Mouse (Mus musculus) layer of hippocampus, postnatal 14 days (tissue): Measurements from ENCODE around the gene Grk4. TPM values are rescaled to one million over a fixed set of nuclear protein-coding genes. Genes with fewer than 3 reads are reported as not detected.
"Not testable (repeated sequence)": the region's sequence is repeated elsewhere in the genome, so short reads cannot be mapped to it uniquely, and the experiment has no call there.

Experiments used
- DNase-seq, 2 experiments: peaks; one replicate each; pipeline ENCODE4 v3.0.0; 2021 to 2022; ENCODE audit warnings: low spot score in 2 of 2, mixed read lengths in 1 of 2
- microRNA-seq, 2 experiments: library from miRNA; unstranded; fragments of <30 nt; microRNA quantifications; one replicate each; pipeline ENCODE4 v1.2.0; 2021
- total RNA-seq, 2 experiments: library from RNA; stranded (reverse); gene quantifications; 2 replicates each; pipeline ENCODE4 v1.2.3; 2021

The Grk4 gene
- total RNA-seq, 2 experiments from 2014 or later = 5.3 to 6.5 TPM

DNA sequence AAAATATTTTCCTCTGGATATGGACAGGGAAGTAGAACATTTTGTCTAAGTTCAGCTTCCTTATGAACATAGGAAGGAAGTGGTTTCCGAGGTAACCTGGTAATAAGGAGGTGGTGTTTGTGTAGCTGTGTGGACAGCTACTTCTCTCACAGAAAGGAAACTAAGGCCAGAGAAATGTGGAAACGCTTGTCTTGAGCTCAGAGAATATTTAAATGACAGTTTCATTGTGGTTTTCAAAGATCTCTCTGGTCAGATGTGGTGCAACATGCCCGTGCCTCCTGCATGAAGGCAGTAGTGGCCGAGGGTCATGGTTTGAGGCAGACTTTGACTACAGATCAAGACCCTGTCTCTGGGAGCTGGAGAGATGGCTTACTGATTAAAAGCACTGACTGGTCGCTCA, 35.3 kb downstream of the Grk4 start:
- DNase-seq = no peak

DNA sequence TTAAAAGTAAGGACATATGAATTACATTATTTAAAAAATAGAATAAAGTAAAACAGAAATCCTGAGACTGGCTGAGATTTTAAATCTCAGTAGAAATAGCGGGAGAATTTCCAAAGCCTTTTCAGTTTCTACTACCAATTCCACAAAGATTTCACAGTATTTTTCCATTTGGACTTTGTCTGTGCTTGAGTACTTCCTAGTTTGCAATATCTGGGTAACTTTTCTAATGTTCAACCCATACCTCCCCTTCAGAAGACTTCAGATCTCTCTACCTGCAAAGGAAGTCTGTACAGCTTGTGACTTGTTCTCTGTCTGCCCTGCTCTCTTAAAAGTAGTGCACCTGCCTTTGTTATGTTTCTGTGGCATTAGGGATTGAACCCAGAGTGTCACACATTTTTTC, 48.3 kb downstream of the Grk4 start:
- DNase-seq = no peak

DNA sequence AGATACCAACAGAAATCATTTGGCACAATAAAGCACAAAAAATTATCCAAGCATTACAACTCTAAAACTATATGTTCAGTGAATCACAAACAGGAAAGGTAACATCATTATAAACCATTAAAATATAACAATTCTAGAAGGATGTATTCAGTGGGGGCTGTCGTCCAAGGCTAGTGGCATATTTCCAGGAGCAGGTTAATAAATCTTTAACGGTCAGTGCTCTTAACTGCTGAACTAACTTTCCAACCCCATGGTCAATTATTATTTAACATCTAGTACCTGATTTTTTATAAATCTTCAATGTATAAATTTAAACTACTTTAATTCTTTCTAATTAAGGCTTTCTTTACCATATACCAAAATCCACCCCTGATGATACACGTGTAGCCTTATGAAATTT, 54.2 kb downstream of the Grk4 start:
- not testable (repeated sequence) for DNase-seq

DNA sequence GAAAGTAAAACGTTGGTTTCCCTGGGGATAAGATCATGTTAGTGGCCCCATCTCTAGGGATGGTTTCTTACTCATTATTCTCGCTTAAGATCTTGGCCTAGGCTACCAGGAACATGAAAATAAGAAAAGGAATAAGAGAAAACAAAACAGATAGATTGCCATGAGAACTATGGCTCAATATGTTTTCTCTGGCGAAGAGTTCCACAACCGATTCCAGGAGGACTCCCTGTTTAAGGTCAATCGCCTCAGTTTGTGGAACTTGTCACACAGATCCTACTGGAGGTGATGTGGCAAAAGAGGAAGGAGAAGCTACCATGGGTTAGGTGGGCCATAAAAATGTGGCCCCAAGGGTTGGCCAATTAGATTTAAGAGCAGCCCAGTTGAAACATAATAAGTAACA, 54.6 kb downstream of the Grk4 start:
- DNase-seq = no peak

DNA sequence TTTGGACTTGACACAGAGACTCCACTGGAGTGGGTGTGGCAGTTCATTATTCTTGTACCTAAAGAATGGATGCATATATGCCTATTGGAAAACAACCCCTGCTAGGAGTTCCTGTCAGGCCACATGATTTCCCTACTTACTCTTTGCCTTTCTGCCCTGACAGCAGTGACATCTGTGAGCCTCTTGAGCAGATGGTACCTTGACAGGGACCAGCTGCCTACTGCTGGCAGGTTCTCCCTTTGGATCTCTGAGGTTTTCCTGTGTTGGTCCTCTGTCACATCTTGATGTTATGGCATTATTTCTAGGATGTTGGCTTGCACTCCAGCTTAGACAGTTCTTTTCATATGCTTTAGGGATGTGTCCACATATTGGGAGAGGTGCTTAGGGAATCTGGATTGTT, 69.0 kb downstream of the Grk4 start:
- DNase-seq = peak in 1 of 2 experiments; percentile 9

DNA sequence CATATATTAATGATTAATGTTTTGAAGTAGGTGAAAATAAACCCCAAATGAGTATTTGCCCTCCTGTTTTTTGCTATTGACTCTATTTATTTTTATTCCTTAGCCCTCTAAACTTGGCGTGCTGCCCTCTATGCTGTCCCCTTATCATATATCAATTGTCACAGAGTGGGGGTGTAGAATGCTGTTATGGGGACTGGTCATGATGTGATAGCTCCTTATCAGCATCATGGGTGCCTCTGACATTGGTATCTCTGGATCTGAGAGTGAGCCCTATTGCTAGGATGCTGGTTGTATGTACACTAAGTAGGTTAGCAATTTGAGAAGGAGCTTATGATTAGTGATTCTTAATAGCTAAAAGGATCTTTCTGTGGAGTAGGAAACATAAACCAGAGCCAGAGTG, 70.1 kb downstream of the Grk4 start:
- DNase-seq = no peak

DNA sequence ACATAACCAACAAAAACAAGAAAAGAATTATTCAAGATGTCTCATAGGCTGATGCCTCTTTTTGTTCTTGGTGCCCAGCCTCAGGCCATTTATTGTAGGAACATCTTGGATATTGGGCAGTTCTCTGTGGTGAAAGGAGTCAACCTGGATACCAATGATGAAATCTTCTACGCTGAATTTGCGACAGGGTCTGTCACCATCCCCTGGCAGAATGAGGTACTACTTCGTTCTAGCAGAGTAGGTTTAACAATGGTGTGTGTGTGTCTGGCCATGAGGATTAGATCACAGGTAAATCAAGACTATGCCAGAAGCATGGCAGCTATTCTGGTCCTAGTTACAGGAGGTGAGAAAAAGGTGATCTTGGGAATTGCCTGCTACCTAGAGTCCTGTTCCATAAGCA, 91.3 kb downstream of the Grk4 start:
- peak in 1 of 2 experiments; percentile 2 for DNase-seq

DNA sequence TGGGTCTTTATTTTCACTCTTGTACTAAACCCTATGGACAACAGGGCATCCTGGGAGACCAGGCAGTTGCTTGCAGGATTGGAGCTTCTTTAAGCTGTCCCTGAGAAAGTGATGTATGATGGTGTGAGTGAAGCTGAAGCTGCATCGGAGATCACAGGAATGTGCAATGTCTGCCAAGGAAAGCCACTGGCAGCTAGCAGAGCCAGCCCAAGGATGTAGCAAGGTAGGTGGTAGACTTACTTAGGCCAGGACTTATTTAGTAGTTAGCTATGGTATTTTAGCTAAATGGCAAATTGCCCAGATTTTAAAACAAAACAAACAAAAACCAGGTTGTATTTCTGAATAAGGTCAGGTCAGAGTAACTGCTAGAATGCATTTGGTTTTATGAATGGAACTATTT, 98.6 kb downstream of the Grk4 start:
- DNase-seq = no peak

DNA sequence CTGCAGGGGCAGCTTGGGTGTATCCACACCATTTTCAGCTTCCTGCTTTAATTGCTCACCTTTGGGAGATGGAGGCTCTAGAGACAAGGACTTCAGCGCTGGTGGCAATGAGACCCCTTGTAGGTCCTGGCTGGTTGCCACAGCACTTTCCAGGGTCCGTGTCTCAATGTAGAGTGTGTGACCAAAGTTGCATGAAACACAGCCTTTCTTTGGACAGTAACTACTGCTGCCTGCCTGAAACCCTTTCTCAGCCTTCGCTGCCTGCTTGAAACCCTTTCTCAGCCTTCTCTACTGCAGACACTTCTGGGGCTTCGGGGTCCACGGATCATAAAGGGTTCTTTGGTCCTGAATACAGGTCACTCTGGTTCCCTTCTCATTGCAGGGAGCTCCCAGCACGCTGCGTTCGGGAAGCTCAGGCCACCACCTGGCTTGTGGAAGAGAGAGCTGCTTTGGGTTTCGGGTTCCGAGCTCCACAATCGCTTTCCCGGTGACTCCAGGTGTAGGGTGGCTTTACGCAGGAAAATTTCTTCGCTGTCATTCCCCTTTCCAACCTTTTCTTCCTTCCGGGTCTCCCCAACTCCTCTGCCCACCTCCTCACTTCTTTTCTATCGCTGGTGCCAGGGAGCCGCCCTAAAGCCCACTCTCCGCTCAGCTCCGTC, 100.8 kb downstream of the Grk4 start:
- peak in 1 of 2 experiments; percentile 26 for DNase-seq

DNA sequence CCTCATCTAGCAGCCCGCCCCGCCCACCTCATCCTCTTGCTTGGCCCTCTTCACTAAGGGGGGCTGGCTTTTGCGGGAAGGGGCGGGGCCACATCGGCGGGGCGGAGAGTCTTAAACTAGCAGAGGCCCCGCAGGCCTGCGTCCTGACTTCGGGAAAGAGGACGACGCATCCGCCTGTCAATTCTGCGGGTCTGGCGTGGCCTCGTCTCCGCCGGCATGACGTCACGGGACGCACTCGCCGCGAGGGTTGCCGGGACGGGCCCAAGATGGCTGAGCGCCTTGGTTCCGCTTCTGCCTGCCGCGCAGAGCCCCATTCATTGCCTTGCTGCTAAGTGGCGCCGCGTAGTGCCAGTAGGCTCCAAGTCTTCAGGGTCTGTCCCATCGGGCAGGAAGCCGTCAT, 101.3 kb downstream of the Grk4 start, which contains the start of gene Htt:
Gene Htt, plus strand, starts transcription at position 232 of the 400 bp plus-strand sequence.
- peak; percentile 98 for DNase-seq

DNA sequence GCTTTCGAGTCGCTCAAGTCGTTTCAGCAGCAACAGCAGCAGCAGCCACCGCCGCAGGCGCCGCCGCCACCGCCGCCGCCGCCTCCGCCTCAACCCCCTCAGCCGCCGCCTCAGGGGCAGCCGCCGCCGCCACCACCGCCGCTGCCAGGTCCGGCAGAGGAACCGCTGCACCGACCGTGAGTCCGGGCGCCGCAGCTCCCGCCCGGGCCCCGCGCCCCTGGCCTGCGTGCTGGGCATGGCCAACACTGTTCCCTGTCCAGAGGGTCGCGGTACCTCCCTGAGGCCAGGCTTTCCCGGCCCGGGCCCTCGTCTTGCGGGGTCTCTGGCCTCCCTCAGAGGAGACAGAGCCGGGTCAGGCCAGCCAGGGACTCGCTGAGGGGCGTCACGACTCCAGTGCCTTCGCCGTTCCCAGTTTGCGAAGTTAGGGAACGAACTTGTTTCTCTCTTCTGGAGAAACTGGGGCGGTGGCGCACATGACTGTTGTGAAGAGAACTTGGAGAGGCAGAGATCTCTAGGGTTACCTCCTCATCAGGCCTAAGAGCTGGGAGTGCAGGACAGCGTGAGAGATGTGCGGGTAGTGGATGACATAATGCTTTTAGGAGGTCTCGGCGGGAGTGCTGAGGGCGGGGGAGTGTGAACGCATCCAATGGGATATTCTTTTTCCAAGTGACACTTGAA, 101.9 kb downstream of the Grk4 start:
- peak; percentile 41 to 42 for DNase-seq

DNA sequence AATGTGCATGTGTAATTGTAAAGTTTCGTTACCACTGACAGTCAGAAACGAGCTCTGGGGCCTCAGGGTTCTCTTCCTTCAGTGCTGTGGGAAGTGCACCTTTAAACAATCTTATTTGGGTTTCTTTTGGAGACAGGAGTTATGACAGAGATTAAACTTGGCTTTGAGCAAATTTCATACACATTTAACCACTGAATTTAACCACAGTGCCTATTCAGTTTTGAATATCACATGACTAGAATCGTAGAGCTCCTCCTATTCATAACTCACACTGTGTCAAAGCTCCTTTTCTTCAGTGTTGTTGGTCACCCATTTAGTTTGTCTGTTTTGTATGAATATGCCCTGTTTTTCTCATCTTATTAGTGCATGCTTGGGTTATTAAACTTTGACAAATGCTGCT, 111.6 kb downstream of the Grk4 start:
- no peak for DNase-seq

DNA sequence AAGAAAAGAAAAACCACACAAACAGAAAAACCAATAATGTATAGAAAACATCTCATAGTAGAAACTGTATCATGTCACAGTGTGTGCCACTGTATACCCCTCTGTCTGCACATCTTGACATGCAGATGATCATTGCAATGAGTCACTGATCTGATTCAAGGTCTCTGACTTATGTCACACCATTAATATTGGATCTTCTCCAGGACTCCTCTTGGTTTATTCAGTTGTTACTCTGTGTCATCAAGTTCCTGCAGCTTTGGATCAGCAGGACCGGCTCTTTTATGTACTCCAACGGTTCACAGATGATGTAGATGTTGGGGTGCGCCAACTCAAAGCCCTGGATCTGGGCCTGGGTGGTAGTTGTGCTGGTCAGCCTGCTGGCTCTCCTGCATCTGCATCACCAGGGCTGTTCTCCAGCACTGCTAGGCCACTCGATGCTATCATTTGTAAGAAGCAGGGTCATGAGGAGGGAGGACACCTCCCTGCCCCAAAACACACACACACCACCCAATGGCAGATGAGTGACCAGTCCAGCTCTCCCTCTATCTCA, 112.6 kb downstream of the Grk4 start:
- no peak for DNase-seq

DNA sequence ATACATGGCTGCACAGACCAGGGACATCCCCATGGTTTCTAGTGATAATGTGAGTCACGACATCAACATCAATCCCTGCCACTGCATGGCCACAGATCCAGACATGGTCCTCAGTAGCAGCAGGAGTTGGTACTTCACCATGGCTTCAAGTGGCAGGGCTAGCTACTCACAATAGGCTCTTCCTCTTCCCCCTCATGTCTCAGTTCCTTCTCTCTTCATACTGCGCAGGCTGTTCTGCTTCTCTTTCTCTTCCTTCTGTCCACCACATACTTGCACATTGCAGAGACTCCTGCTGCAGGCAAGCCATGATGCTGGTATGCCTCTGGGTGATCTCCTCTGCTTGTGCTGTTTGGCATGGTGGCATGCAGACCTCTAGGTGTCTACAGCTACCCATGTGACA, 113.2 kb downstream of the Grk4 start:
- no peak for DNase-seq

DNA sequence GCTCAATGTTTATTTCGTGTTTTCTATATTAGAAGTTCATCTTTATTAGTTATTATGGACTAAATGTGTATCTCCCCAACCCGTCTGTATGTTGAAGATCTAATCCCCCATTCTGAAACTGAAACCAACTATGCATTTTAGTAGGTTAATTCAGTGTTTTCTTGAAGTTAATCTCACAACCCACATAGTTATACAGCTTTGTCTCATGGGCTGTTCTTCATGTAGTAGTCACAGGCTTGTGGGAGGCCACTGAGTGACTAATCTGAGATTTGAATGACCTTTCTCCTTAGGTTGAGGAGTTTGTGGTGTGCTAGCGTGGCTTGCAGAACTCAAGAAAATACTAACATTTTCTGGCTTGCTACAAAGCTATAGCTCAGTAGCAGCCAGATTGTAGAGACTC, 124.8 kb downstream of the Grk4 start:
- DNase-seq = no peak

DNA sequence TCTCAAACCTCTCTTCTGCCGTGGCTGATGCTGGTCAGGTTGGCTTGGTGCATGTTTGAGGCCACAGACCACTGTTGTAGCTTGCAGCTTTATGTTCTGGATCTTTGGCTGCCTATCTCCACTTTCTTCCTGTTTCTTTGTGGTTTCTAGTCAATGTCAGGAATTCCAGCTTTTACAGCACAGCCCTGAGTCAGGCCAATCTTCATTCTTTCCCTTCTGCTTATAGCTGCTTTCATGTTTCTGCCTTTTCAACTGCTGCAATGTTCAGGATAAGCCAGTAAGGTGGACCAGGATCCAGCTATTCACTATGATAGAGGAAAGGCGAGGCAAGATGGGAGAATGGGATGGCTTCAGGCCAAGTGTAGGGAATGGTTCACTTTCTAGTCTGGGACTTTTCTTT, 131.0 kb downstream of the Grk4 start:
- DNase-seq = no peak

DNA sequence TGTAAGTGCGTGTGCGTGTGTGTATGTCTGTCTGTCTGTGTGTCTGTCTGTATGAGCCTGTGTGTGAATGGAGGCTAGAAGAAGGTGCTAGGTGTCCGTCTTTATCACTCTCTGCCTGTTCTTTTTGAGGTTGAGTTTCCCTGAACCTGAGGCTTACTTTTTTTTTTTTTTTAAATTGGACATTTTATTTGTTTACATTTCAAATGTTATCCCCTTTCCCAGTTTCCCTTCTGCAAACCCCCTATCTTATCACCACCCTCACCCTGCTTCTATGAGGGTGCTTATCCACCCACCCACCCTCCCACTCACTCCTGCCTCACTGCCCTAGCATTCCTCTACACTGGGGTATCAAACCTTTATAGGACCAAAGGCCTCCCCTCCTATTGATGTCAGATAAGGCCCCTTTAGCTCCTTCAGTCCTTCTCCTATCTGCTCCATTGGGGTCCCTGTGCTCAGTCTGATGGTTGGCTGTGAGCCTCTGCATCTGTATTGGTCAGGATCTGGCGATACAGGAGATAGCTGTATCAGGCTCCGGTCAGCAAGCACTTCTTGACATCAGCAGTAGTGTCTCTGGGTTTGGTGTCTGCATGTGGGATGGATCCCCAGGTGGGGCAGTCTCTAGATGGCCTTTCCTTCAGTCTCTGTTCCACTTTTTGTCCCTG, 140.2 kb downstream of the Grk4 start:
- DNase-seq = no peak

Small RNAs within 50 kb of the gene (microRNA-seq; reads per million reads assigned to microRNA genes)
- 0 reads per million in 2 experiments for gene Mir467g

Other genes with a start within 250 kb of the Grk4 start
- 10 to 100 TPM; 15.2 to 19.1 TPM for gene Tnip2, start 146.4 kb upstream of the Grk4 start, total RNA-seq
- gene Sh3bp2, start 134.5 kb upstream of the Grk4 start, total RNA-seq = 1 to 10 TPM; 6.0 to 6.8 TPM
- gene Add1, start 86.7 kb upstream of the Grk4 start, total RNA-seq = 100 to 1,000 TPM; 376 to 400 TPM
- 10 to 100 TPM; 38.0 to 41.7 TPM for gene Mfsd10, start 23.2 kb upstream of the Grk4 start, total RNA-seq
- gene Nop14, start 231 bp upstream of the Grk4 start, total RNA-seq = 10 to 100 TPM; 13.8 to 15.4 TPM
- gene Htt, start 101.4 kb downstream of the Grk4 start, total RNA-seq = 10 to 100 TPM; 78.0 to 81.2 TPM
- 1 to 10 TPM; 8.5 to 9.4 TPM for gene Msantd1, start 247.6 kb downstream of the Grk4 start, total RNA-seq